Mouse (Mus musculus) liver, adult 2 months (tissue): Measurements from ENCODE around the gene Prkce.
A peak's percentile ranks its signal among the peaks of the same experiment; 100 is the strongest.

Experiments
- CTCF ChIP-seq: fragments of 200-500 bp; IDR thresholded peaks from 2 replicates; pipeline ENCODE4 v1.5.1; 2011; ENCODE audit warnings: low read depth, low read length, control low read depth
- POLR2A ChIP-seq: fragments of 200-500 bp; IDR thresholded peaks from 2 replicates; pipeline ENCODE4 v1.6.1; 2011; ENCODE audit warnings: low read length, control low read depth; ENCODE audit not compliant: insufficient read depth; ENCODE audit errors: extremely low read depth

GRCm38 (mm10) chr17:86484087-86484737, 316.6 kb downstream of the Prkce start:
- TF ChIP-seq CTCF (peak; percentile 63), POLR2A (no peak)
